Mouse (Mus musculus): ENCODE results near the gene Tmed8. TPM values are rescaled to one million over a fixed set of nuclear protein-coding genes. Genes with fewer than 3 reads are reported as not detected.
"Not testable (repeated sequence)": the region's sequence is repeated elsewhere in the genome, so short reads cannot be mapped to it uniquely, and the experiment has no call there.

The Tmed8 gene
- total and polyA plus RNA-seq, 2 experiments from 2014 or later: 4.4 to 17.5 TPM

DNA sequence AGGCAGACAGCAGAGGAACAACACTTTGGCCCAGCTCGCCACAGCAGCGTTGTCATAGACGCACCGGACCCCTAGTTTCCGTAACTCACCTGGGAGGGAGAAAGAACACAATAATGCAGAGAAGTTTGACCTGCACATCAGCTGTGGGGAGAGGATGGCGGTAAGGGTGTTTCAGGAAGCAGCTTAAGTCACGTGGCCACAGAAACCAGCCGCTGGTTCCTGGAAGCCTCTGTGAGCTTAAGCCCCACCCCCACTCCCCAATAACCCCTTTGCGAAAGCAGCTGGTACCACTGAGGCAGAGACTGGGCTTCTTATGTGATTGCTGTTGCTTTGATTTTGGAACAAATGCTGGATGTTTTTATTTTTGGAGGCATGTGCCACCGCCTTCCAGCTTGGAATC lies 24.7 kb upstream of the Tmed8 start:
- H3K27ac ChIP-seq (ENCODE audit: low read depth, low read length): no peak overlapping the region
- ATAC-seq (ENCODE audit: low FRiP score) (no peak), DNase-seq (ENCODE audit: low spot score) (no peak)
- H3K9ac ChIP-seq (replicated peaks; ENCODE audit: low read length, poor library complexity, severe bottlenecking): no peak overlapping the region
- H3K4me1 ChIP-seq (ENCODE audit: insufficient read depth, low read length): no peaks in the 10 kb centered on the region
- H3K27me3 ChIP-seq (ENCODE audit: insufficient read depth, low read length): no peaks in the 10 kb centered on the region
- WGBS: 75% methylated on average over 10 of the region's 10 CpGs
- no peaks in the 10 kb centered on the region for H3K36me3 ChIP-seq (ENCODE audit: insufficient read depth, low read length)
- no peaks in the 10 kb centered on the region for H3K9me3 ChIP-seq (ENCODE audit: low read length)
- H3K4me2 ChIP-seq (ENCODE audit: low read depth, low read length, poor library complexity, severe bottlenecking): no peak overlapping the region
- TF ChIP-seq CTCF (IDR thresholded peaks at IDR 0.05): no peak
- H3K4me3 ChIP-seq (ENCODE audit: low read depth, low read length): no peak overlapping the region

GRCm38 (mm10) chr12:87219362-87219761 lies 19.1 kb upstream of the Tmed8 start:
- no peak overlapping the region for H3K9ac ChIP-seq (replicated peaks; ENCODE audit: low read length, poor library complexity, severe bottlenecking)
- no peak for ATAC-seq (ENCODE audit: low FRiP score)
- H3K4me2 ChIP-seq (ENCODE audit: low read depth, low read length, poor library complexity, severe bottlenecking): no peak overlapping the region
- no peaks in the 10 kb centered on the region for H3K9me3 ChIP-seq (ENCODE audit: low read length)
- H3K27ac ChIP-seq (ENCODE audit: low read depth, low read length): no peak overlapping the region
- no peaks in the 10 kb centered on the region for H3K36me3 ChIP-seq (ENCODE audit: insufficient read depth, low read length)
- no peaks in the 10 kb centered on the region for H3K4me1 ChIP-seq (ENCODE audit: insufficient read depth, low read length)
- no peak for TF ChIP-seq CTCF (IDR thresholded peaks at IDR 0.05)
- no peaks in the 10 kb centered on the region for H3K27me3 ChIP-seq (ENCODE audit: insufficient read depth, low read length)
- DNase-seq (ENCODE audit: low spot score): peak; percentile 55
- WGBS: 72% methylated on average over 7 of the region's 7 CpGs
- H3K4me3 ChIP-seq (ENCODE audit: low read depth, low read length): no peak overlapping the region

GRCm38 (mm10) chr12:87217596-87217995 lies 17.3 kb upstream of the Tmed8 start:
- TF ChIP-seq CTCF (IDR thresholded peaks at IDR 0.05): no peak
- DNase-seq (ENCODE audit: low spot score) (no peak), ATAC-seq (ENCODE audit: low FRiP score) (no peak)
- no peak overlapping the region for H3K9ac ChIP-seq (replicated peaks; ENCODE audit: low read length, poor library complexity, severe bottlenecking)
- no peaks in the 10 kb centered on the region for H3K27me3 ChIP-seq (ENCODE audit: insufficient read depth, low read length)
- H3K4me1 ChIP-seq (ENCODE audit: insufficient read depth, low read length): no peaks in the 10 kb centered on the region
- H3K4me2 ChIP-seq (ENCODE audit: low read depth, low read length, poor library complexity, severe bottlenecking): no peak overlapping the region
- H3K27ac ChIP-seq (ENCODE audit: low read depth, low read length): no peak overlapping the region
- H3K9me3 ChIP-seq (ENCODE audit: low read length): no peaks in the 10 kb centered on the region
- H3K4me3 ChIP-seq (ENCODE audit: low read depth, low read length): no peak overlapping the region
- no peaks in the 10 kb centered on the region for H3K36me3 ChIP-seq (ENCODE audit: insufficient read depth, low read length)

DNA sequence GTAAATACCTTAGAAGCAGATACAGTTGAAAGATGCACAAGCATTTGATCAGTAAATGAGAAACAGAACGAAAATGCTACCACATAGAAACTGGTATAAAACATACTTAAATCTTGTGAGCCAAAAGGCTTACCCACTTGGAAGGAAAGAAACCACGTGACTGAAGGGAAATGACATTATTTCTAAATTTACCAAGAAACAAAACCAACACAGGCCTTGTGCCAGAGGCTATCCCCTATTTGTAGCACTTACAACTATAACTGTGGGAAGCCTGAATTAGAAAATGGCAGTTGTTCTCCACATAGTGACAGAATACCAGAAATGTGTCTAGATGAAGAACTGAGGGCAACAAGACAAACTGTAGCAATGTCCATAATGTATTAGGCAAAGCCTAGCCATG lies 15.8 kb upstream of the Tmed8 start:
- Histone ChIP-seq H3K27me3 (ENCODE audit: insufficient read depth, low read length) (no peaks in the 10 kb centered on the region), H3K27ac (ENCODE audit: low read depth, low read length) (no peak overlapping the region), H3K36me3 (ENCODE audit: insufficient read depth, low read length) (no peaks in the 10 kb centered on the region), H3K4me2 (ENCODE audit: low read depth, low read length, poor library complexity, severe bottlenecking) (no peak overlapping the region), H3K9ac (replicated peaks; ENCODE audit: low read length, poor library complexity, severe bottlenecking) (no peak overlapping the region), H3K4me1 (ENCODE audit: insufficient read depth, low read length) (no peaks in the 10 kb centered on the region), H3K4me3 (ENCODE audit: low read depth, low read length) (no peak overlapping the region), H3K9me3 (ENCODE audit: low read length) (no peaks in the 10 kb centered on the region)
- DNase-seq (ENCODE audit: low spot score): no peak
- WGBS: 72% methylated on average over 2 of the region's 2 CpGs
- no peak for TF ChIP-seq CTCF (IDR thresholded peaks at IDR 0.05)
- no peak for ATAC-seq (ENCODE audit: low FRiP score)

- Histone ChIP-seq H3K36me3 (ENCODE audit: insufficient read depth, low read length) (no peaks in the 10 kb centered on the region), H3K4me1 (ENCODE audit: insufficient read depth, low read length) (no peaks in the 10 kb centered on the region), H3K4me2 (ENCODE audit: low read depth, low read length, poor library complexity, severe bottlenecking) (no peak overlapping the region), H3K9me3 (ENCODE audit: low read length) (no peaks in the 10 kb centered on the region), H3K27me3 (ENCODE audit: insufficient read depth, low read length) (no peaks in the 10 kb centered on the region), H3K27ac (ENCODE audit: low read depth, low read length) (no peak overlapping the region), H3K9ac (replicated peaks; ENCODE audit: low read length, poor library complexity, severe bottlenecking) (no peak overlapping the region), H3K4me3 (ENCODE audit: low read depth, low read length) (no peak overlapping the region)
- no peak for TF ChIP-seq CTCF (IDR thresholded peaks at IDR 0.05)
- whole genome bisulfite sequencing: 68% methylated on average over 2 of the region's 2 CpGs
- ATAC-seq (ENCODE audit: low FRiP score): no peak
- no peak for DNase-seq (ENCODE audit: low spot score)
These were observed 12.8 kb upstream of the Tmed8 start for GRCm38 (mm10) chr12:87212844-87213606.

- H3K27ac ChIP-seq (ENCODE audit: low read depth, low read length); H3K9ac ChIP-seq (replicated peaks; ENCODE audit: low read length, poor library complexity, severe bottlenecking); H3K36me3 ChIP-seq (ENCODE audit: insufficient read depth, low read length); DNase-seq (ENCODE audit: low spot score); H3K4me3 ChIP-seq (ENCODE audit: low read depth, low read length); H3K9me3 ChIP-seq (ENCODE audit: low read length); H3K27me3 ChIP-seq (ENCODE audit: insufficient read depth, low read length); H3K4me2 ChIP-seq (ENCODE audit: low read depth, low read length, poor library complexity, severe bottlenecking); ATAC-seq (ENCODE audit: low FRiP score); H3K4me1 ChIP-seq (ENCODE audit: insufficient read depth, low read length): not testable (repeated sequence)
- 94% methylated on average over 5 of the region's 5 CpGs for WGBS
These were observed 5.5 kb upstream of the Tmed8 start for GRCm38 (mm10) chr12:87205789-87206188.
